Mouse (Mus musculus): ENCODE data around the gene Skint9.
"Not testable (repeated sequence)": the region's sequence is repeated elsewhere in the genome, so short reads cannot be mapped to it uniquely, and the experiment has no call there.

Skint9 gene

GRCm38 (mm10) chr4:112433885-112434284, at the start of gene Skint9:
Skint9 (minus strand) TSS chr4:112433985.
- no peak for DNase-seq (ENCODE audit: low spot score in 2 of 2)

GRCm38 (mm10) chr4:112432685-112433084, 1.1 kb downstream of the Skint9 start:
- DNase-seq (ENCODE audit: low spot score in 2 of 2) = no peak

GRCm38 (mm10) chr4:112432223-112432622, 1.6 kb downstream of the Skint9 start:
- DNase-seq (ENCODE audit: low spot score in 2 of 2) = no peak

- not testable (repeated sequence) for DNase-seq (ENCODE audit: low spot score in 2 of 2)
These were observed 84.7 kb downstream of the Skint9 start for GRCm38 (mm10) chr4:112349111-112349510.
